Mouse (Mus musculus): Measurements from ENCODE around the gene Rusc2. TPM values are rescaled to one million over a fixed set of nuclear protein-coding genes. Genes with fewer than 3 reads are reported as not detected.

Gene Rusc2
- polyA plus RNA-seq, 1 experiment from 2014 or later: 9.6 TPM

DNA sequence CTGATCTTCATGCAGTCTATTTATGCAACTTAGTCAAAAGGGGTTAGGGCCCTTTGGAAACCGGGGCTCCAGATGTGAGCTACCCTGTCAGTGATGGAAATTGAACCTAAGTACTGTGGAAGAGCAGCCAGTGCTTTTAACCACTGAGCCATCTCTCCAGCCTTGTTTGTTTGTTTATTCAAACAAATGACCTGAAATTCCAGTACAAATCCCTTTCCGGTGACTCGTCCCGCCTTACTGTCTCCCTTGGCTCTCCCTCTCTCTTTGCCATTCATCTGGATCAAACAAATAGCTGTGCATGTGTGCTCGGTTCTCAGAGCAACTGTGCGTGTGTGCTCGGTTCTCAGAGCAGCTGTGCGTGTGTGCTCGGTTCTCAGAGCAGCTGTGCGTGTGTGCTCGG lies 10.4 kb upstream of the Rusc2 start:
- TF ChIP-seq CTCF (IDR thresholded peaks at IDR 0.05; ENCODE audit: low read depth): no peak

DNA sequence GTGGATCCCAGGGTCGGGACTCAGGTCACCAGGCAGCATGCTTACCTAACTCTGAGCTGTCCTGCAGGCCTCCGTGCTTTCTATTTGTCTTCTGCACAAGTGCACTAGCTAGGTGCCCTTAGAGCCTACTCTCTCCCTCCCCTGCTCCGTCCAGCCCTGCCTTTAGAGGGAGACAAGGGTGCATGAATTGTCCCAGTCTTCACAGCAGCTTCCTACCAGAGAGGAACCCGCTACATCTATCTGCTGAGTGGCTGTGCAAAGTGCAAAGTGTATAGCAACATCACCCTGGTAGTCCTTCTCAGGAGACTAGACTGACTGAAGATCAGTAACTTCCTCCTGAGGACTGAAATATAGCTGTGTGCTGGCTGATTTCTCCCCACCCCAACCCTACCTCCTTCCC lies 9.6 kb upstream of the Rusc2 start:
- 68% methylated on average over 4 of the region's 4 CpGs for WGBS
- DNase-seq (ENCODE audit: low spot score): no peak

More for the DNA sequence above, 10.4 kb upstream of the Rusc2 start:
- no peaks in the 10 kb centered on the region for H3K4me1 ChIP-seq (replicated peaks; ENCODE audit: insufficient read depth, low read length)
- H3K9me3 ChIP-seq (replicated peaks; ENCODE audit: low read length): no peaks in the 10 kb centered on the region
- H3K27ac ChIP-seq: no peak overlapping the region
- no peak overlapping the region for H3K4me2 ChIP-seq (ENCODE audit: low read length)
- no peak for ATAC-seq (replicated peaks; ENCODE audit: low FRiP score, low read depth)
- no peaks in the 10 kb centered on the region for H3K27me3 ChIP-seq (ENCODE audit: insufficient read depth, low read length)
- WGBS: 55% methylated on average over 10 of the region's 11 CpGs
- H3K36me3 ChIP-seq (ENCODE audit: insufficient read depth, low read length): no peaks in the 10 kb centered on the region
- H3K9ac ChIP-seq (ENCODE audit: low read depth, low read length): no peak overlapping the region
- DNase-seq (ENCODE audit: low spot score): no peak
- no peak overlapping the region for H3K4me3 ChIP-seq (replicated peaks; ENCODE audit: low read depth, low read length)

DNA sequence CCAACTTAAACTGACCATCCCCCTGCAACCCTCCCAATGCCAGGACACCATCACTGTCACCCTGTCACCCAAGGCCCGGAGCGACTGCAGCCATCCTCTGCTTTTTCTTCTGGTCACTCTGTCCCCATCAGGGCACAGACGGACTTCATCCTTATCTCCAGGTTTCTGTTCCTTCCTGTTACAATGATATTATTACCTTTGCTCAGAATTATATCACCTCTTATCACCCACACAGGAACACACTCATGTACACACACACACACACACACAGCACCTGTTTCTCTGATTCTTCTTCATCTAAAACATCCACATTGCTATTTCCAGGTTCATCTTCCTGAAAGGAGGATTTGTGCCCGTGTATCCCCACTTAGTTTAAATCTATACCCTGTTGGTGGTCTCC lies 7.5 kb upstream of the Rusc2 start:
- no peak overlapping the region for H3K4me3 ChIP-seq (replicated peaks; ENCODE audit: low read depth, low read length)
- H3K9ac ChIP-seq (ENCODE audit: low read depth, low read length): no peak overlapping the region
- ATAC-seq (replicated peaks; ENCODE audit: low FRiP score, low read depth) (no peak), DNase-seq (ENCODE audit: low spot score) (no peak)
- no peaks in the 10 kb centered on the region for H3K9me3 ChIP-seq (replicated peaks; ENCODE audit: low read length)
- TF ChIP-seq CTCF (IDR thresholded peaks at IDR 0.05; ENCODE audit: low read depth): no peak
- no peaks in the 10 kb centered on the region for H3K36me3 ChIP-seq (ENCODE audit: insufficient read depth, low read length)
- no peaks in the 10 kb centered on the region for H3K27me3 ChIP-seq (ENCODE audit: insufficient read depth, low read length)
- no peaks in the 10 kb centered on the region for H3K4me1 ChIP-seq (replicated peaks; ENCODE audit: insufficient read depth, low read length)
- no peak overlapping the region for H3K27ac ChIP-seq
- 80% methylated on average over 4 of the region's 4 CpGs for WGBS
- H3K4me2 ChIP-seq (ENCODE audit: low read length): no peak overlapping the region

More for the DNA sequence above, 9.6 kb upstream of the Rusc2 start:
- Histone ChIP-seq H3K9me3 (replicated peaks; ENCODE audit: low read length) (no peaks in the 10 kb centered on the region), H3K4me2 (ENCODE audit: low read length) (no peak overlapping the region), H3K4me3 (replicated peaks; ENCODE audit: low read depth, low read length) (no peak overlapping the region), H3K9ac (ENCODE audit: low read depth, low read length) (no peak overlapping the region), H3K27me3 (ENCODE audit: insufficient read depth, low read length) (no peaks in the 10 kb centered on the region), H3K36me3 (ENCODE audit: insufficient read depth, low read length) (no peaks in the 10 kb centered on the region), H3K27ac (no peak overlapping the region), H3K4me1 (replicated peaks; ENCODE audit: insufficient read depth, low read length) (no peaks in the 10 kb centered on the region)
- TF ChIP-seq CTCF (IDR thresholded peaks at IDR 0.05; ENCODE audit: low read depth): peak; percentile 49; the same call in 1 of the 2 replicates
- ATAC-seq (replicated peaks; ENCODE audit: low FRiP score, low read depth): no peak; the same call in 1 of the 2 replicates

DNA sequence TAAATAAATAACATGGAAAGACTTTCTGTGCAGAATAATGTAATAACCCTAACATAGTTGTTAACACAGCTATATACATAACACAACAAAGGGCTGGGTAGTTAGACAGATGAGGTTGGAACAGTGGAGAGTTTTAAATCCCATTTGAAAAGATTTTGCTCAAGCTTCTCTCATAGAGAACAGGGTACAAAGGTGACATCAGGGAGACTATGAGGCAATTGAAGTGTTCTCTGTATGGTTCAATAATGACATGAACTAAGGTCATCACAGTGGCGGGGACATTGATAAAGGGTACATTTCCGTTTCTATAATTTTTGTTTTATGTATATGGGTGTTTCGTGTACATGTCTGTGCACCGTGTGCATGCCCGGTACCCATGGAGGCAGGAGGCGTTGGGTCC lies 2.2 kb upstream of the Rusc2 start:
- H3K4me3 ChIP-seq (replicated peaks; ENCODE audit: low read depth, low read length): no peak overlapping the region
- H3K36me3 ChIP-seq (ENCODE audit: insufficient read depth, low read length): no peaks in the 10 kb centered on the region
- DNase-seq (ENCODE audit: low spot score): no peak
- H3K27ac ChIP-seq: no peak overlapping the region
- TF ChIP-seq CTCF (IDR thresholded peaks at IDR 0.05; ENCODE audit: low read depth): no peak
- no peak overlapping the region for H3K9ac ChIP-seq (ENCODE audit: low read depth, low read length)
- no peaks in the 10 kb centered on the region for H3K9me3 ChIP-seq (replicated peaks; ENCODE audit: low read length)
- H3K4me1 ChIP-seq (replicated peaks; ENCODE audit: insufficient read depth, low read length): peaks cover 3% of the 10 kb centered on the region; the same call in 1 of the 2 replicates
- no peak overlapping the region for H3K4me2 ChIP-seq (ENCODE audit: low read length)
- H3K27me3 ChIP-seq (ENCODE audit: insufficient read depth, low read length): no peaks in the 10 kb centered on the region
- 94% methylated on average over 6 of the region's 6 CpGs for WGBS
- no peak for ATAC-seq (replicated peaks; ENCODE audit: low FRiP score, low read depth)

DNA sequence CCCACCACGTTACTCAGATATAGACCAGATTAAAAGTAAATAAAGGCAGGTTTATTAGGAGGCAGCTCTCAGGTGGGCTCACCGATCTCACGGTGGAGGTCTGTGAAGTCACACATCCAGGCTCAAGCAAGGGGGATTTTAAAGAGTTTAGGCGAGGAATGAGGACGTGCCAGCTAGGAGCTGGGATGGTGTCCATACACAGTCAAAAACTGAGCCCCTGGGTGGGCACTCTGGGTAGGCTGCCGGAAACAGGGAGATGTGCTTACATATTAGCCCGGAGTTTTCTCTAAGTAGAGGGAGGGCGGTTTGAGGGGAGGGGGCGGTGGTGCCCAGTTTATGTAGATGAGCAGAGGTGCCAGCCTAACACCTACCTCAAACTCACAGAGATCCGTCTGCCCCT lies 828 bp upstream of the Rusc2 start:
- Histone ChIP-seq H3K27me3 (ENCODE audit: insufficient read depth, low read length) (no peaks in the 10 kb centered on the region), H3K4me3 (replicated peaks; ENCODE audit: low read depth, low read length) (peak overlapping the region; percentile 64), H3K9ac (ENCODE audit: low read depth, low read length) (peak overlapping the region; percentile 82; the same call in 1 of the 2 replicates), H3K9me3 (replicated peaks; ENCODE audit: low read length) (no peaks in the 10 kb centered on the region), H3K36me3 (ENCODE audit: insufficient read depth, low read length) (no peaks in the 10 kb centered on the region), H3K27ac (0 out of 2 replicates have a peak overlapping the region, but pooled peaks have one; percentile 78), H3K4me1 (replicated peaks; ENCODE audit: insufficient read depth, low read length) (peaks cover 3% of the 10 kb centered on the region; the same call in 1 of the 2 replicates), H3K4me2 (ENCODE audit: low read length) (peak overlapping the region; percentile 71)
- whole genome bisulfite sequencing: 39% methylated on average over 10 of the region's 10 CpGs
- DNase-seq (ENCODE audit: low spot score) (no peak), ATAC-seq (replicated peaks; ENCODE audit: low FRiP score, low read depth) (no peak)
- no peak for TF ChIP-seq CTCF (IDR thresholded peaks at IDR 0.05; ENCODE audit: low read depth)

DNA sequence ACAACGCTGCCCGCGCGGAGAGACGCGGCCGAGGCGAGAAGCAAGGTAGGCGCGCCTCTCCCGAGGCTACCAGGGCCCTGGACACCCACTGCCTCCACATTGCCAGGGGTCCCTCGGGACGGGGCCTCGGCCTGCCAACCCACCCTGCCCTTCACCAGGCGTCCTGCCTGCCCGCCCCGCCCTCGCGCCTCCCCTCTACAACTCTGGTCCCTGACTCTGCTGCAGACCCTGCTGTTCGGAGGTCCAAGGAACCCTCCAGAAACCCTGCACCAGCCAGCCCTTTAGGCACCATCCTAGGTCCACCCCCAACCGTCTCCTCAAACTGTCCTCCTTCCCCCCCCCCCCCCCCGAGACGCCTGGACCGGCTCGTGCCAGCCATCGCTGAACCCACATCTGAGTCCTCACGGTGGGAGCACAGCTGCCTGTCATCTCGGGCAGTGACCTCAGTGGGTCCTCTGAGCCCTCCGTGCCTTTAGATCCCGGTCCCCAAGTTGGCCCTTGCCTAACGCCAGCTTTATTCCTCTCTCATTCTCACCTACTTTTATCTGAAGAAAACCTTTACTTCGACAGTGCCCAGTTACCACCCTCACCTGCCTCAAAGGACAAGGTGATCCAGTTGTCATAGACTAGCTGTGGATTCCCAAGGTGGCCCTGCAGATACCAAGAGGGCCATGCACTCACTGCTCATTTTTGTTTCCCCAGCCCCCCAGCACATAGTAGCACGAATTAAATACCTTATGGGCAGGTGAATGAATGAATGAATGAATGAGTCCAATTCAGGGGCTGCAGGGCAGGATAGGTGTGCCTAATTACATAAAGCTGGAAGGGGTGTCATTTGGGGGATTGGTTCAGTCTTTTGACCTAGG lies 609 bp downstream of the Rusc2 start:
- DNase-seq (ENCODE audit: low spot score): no peak
- peak overlapping the region; percentile 64 for H3K4me3 ChIP-seq (replicated peaks; ENCODE audit: low read depth, low read length)
- H3K9ac ChIP-seq (ENCODE audit: low read depth, low read length): peak overlapping the region; percentile 82
- TF ChIP-seq CTCF (IDR thresholded peaks at IDR 0.05; ENCODE audit: low read depth): no peak
- peak; percentile 76 for ATAC-seq (replicated peaks; ENCODE audit: low FRiP score, low read depth)
- peaks cover 3% of the 10 kb centered on the region; the same call in 1 of the 2 replicates for H3K4me1 ChIP-seq (replicated peaks; ENCODE audit: insufficient read depth, low read length)
- H3K27me3 ChIP-seq (ENCODE audit: insufficient read depth, low read length): no peaks in the 10 kb centered on the region
- H3K36me3 ChIP-seq (ENCODE audit: insufficient read depth, low read length): no peaks in the 10 kb centered on the region
- H3K9me3 ChIP-seq (replicated peaks; ENCODE audit: low read length): no peaks in the 10 kb centered on the region
- H3K27ac ChIP-seq: peak overlapping the region; percentile 78
- WGBS: 5% methylated on average over 25 of the region's 33 CpGs
- peak overlapping the region; percentile 71 for H3K4me2 ChIP-seq (ENCODE audit: low read length)

All from kidney, postnatal 0 days (tissue).